Mouse (Mus musculus): ENCODE results near the gene Tmem175. TPM values are rescaled to one million over a fixed set of nuclear protein-coding genes. Genes with fewer than 3 reads are reported as not detected.

The Tmem175 gene
- polyA plus RNA-seq, 1 experiment: 50.8 TPM

DNA sequence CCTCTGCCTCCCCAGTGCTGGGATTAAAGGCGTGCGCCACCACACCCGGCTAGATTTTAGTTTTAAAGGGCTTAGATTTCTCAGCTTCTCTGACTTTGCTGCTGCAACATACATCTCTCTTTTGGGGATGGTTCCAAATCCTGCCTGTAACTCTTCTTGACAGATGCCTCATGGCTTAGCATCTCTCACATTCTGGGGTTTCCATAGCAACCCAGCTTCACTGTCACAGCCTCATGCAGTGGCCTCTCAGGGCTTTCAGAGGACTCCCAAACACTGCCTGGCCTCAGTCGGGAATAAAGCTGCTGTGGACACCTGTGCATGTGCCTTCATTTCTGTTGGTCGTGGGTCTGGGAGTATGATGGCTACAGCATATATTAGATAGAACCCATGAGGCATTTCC lies 59.5 kb downstream of the Tmem175 start:
- TF ChIP-seq POLR2A (IDR thresholded peaks at IDR 0.05; ENCODE audit: borderline replicate concordance, insufficient read depth, low read length): no peak
- no peak for TF ChIP-seq CTCF (IDR thresholded peaks at IDR 0.05; ENCODE audit: borderline replicate concordance, insufficient read depth, low read depth, low read length)
- Histone ChIP-seq H3K4me3 (replicated peaks; ENCODE audit: insufficient read depth, low read depth, low read length) (no peak overlapping the region), H3K27ac (ENCODE audit: insufficient read depth, low read length) (no peak overlapping the region), H3K4me1 (ENCODE audit: control insufficient read depth, insufficient read depth, low read length) (no peaks in the 10 kb centered on the region), H3K27me3 (ENCODE audit: control insufficient read depth, insufficient read depth, low read length) (peaks cover 3% of the 10 kb centered on the region; the same call in 1 of the 2 replicates)
- WGBS: 63% methylated on average over 5 of the region's 5 CpGs
- DNase-seq: no peak

DNA sequence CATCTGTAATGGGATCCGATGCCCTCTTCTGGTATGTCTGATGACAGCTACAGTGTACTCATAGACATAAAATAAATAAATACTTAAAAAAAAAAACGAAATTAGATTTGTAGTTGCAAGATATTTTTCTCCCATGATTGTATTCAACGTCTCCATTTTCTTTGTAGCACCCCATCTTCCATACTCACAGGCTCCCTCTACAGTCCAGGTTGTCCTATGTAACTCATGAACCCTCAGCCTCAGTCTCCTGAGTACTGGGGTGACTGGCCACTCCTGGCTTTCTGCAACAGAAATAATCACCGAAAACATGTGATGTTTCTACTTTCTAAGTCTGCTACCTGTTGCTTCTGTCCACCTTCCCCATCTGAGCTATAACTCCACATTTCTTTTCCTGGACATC lies 61.6 kb downstream of the Tmem175 start:
- no peak for TF ChIP-seq POLR2A (IDR thresholded peaks at IDR 0.05; ENCODE audit: borderline replicate concordance, insufficient read depth, low read length)
- TF ChIP-seq CTCF (IDR thresholded peaks at IDR 0.05; ENCODE audit: borderline replicate concordance, insufficient read depth, low read depth, low read length): no peak
- Histone ChIP-seq H3K27ac (ENCODE audit: insufficient read depth, low read length) (no peak overlapping the region), H3K27me3 (ENCODE audit: control insufficient read depth, insufficient read depth, low read length) (peaks cover 5% of the 10 kb centered on the region; the same call in 1 of the 2 replicates), H3K4me3 (replicated peaks; ENCODE audit: insufficient read depth, low read depth, low read length) (no peak overlapping the region), H3K4me1 (ENCODE audit: control insufficient read depth, insufficient read depth, low read length) (no peaks in the 10 kb centered on the region)
- 75% methylated on average over 4 of the region's 4 CpGs for WGBS
- DNase-seq: no peak

GRCm38 (mm10) chr5:108692271-108692670 lies 62.7 kb downstream of the Tmem175 start, which contains the start of gene Fgfrl1:
TSS of gene Fgfrl1 (plus strand) at chr5:108692382.
- 6% methylated on average over 17 of the region's 18 CpGs for WGBS
- Histone ChIP-seq H3K4me3 (replicated peaks; ENCODE audit: insufficient read depth, low read depth, low read length) (peak within 1 kb of the TSS; percentile 19), H3K4me1 (ENCODE audit: control insufficient read depth, insufficient read depth, low read length) (no peaks in the 10 kb centered on the region), H3K27ac (ENCODE audit: insufficient read depth, low read length) (no peak within 1 kb of the TSS), H3K27me3 (ENCODE audit: control insufficient read depth, insufficient read depth, low read length) (peaks cover 5% of the 10 kb centered on the region; the same call in 1 of the 2 replicates)
- peak in 1 of 2 experiments; percentile 31 for DNase-seq
- TF ChIP-seq POLR2A (IDR thresholded peaks at IDR 0.05; ENCODE audit: borderline replicate concordance, insufficient read depth, low read length) (no peak), CTCF (IDR thresholded peaks at IDR 0.05; ENCODE audit: borderline replicate concordance, insufficient read depth, low read depth, low read length) (0 out of 2 replicates have a peak, but pooled peaks have one; percentile 14)

GRCm38 (mm10) chr5:108693872-108694288 lies 64.3 kb downstream of the Tmem175 start:
- 1% methylated on average over 40 of the region's 43 CpGs for WGBS
- H3K27ac ChIP-seq (ENCODE audit: insufficient read depth, low read length): no peak overlapping the region

GRCm38 (mm10) chr5:108694352-108695261 lies 65.0 kb downstream of the Tmem175 start:
- peaks cover 5% of the 10 kb centered on the region; the same call in 1 of the 2 replicates for H3K27me3 ChIP-seq (ENCODE audit: control insufficient read depth, insufficient read depth, low read length)
- no peak overlapping the region for H3K27ac ChIP-seq (ENCODE audit: insufficient read depth, low read length)
- WGBS: 2% methylated on average over 82 of the region's 99 CpGs
- peak overlapping the region; percentile 53 for H3K4me3 ChIP-seq (replicated peaks; ENCODE audit: insufficient read depth, low read depth, low read length)
- no peaks in the 10 kb centered on the region for H3K4me1 ChIP-seq (ENCODE audit: control insufficient read depth, insufficient read depth, low read length)
- no peak for DNase-seq
- TF ChIP-seq CTCF (IDR thresholded peaks at IDR 0.05; ENCODE audit: borderline replicate concordance, insufficient read depth, low read depth, low read length) (no peak), POLR2A (IDR thresholded peaks at IDR 0.05; ENCODE audit: borderline replicate concordance, insufficient read depth, low read length) (no peak)

More at GRCm38 (mm10) chr5:108693872-108694288, 64.3 kb downstream of the Tmem175 start:
- DNase-seq: peak; percentile 38 to 44
- TF ChIP-seq CTCF (IDR thresholded peaks at IDR 0.05; ENCODE audit: borderline replicate concordance, insufficient read depth, low read depth, low read length) (no peak), POLR2A (IDR thresholded peaks at IDR 0.05; ENCODE audit: borderline replicate concordance, insufficient read depth, low read length) (no peak)
- no peaks in the 10 kb centered on the region for H3K4me1 ChIP-seq (ENCODE audit: control insufficient read depth, insufficient read depth, low read length)
- peaks cover 5% of the 10 kb centered on the region; the same call in 1 of the 2 replicates for H3K27me3 ChIP-seq (ENCODE audit: control insufficient read depth, insufficient read depth, low read length)
- peak overlapping the region; percentile 53 for H3K4me3 ChIP-seq (replicated peaks; ENCODE audit: insufficient read depth, low read depth, low read length)

GRCm38 (mm10) chr5:108695861-108696260 lies 66.3 kb downstream of the Tmem175 start:
- Histone ChIP-seq H3K27me3 (ENCODE audit: control insufficient read depth, insufficient read depth, low read length) (peaks cover 5% of the 10 kb centered on the region; the same call in 1 of the 2 replicates), H3K27ac (ENCODE audit: insufficient read depth, low read length) (no peak overlapping the region), H3K4me3 (replicated peaks; ENCODE audit: insufficient read depth, low read depth, low read length) (no peak overlapping the region), H3K4me1 (ENCODE audit: control insufficient read depth, insufficient read depth, low read length) (no peaks in the 10 kb centered on the region)
- 91% methylated on average over 12 of the region's 12 CpGs for WGBS
- no peak for TF ChIP-seq POLR2A (IDR thresholded peaks at IDR 0.05; ENCODE audit: borderline replicate concordance, insufficient read depth, low read length)
- no peak for TF ChIP-seq CTCF (IDR thresholded peaks at IDR 0.05; ENCODE audit: borderline replicate concordance, insufficient read depth, low read depth, low read length)
- no peak for DNase-seq

GRCm38 (mm10) chr5:108696542-108696941 lies 67.0 kb downstream of the Tmem175 start:
- WGBS: 86% methylated on average over 3 of the region's 3 CpGs
- DNase-seq: no peak
- H3K27me3 ChIP-seq (ENCODE audit: control insufficient read depth, insufficient read depth, low read length): peaks cover 5% of the 10 kb centered on the region; the same call in 1 of the 2 replicates
- H3K27ac ChIP-seq (ENCODE audit: insufficient read depth, low read length): no peak overlapping the region
- no peak overlapping the region for H3K4me3 ChIP-seq (replicated peaks; ENCODE audit: insufficient read depth, low read depth, low read length)
- TF ChIP-seq CTCF (IDR thresholded peaks at IDR 0.05; ENCODE audit: borderline replicate concordance, insufficient read depth, low read depth, low read length): no peak
- no peak for TF ChIP-seq POLR2A (IDR thresholded peaks at IDR 0.05; ENCODE audit: borderline replicate concordance, insufficient read depth, low read length)
- H3K4me1 ChIP-seq (ENCODE audit: control insufficient read depth, insufficient read depth, low read length): no peaks in the 10 kb centered on the region
